Mouse (Mus musculus) lung, adult 2 months (tissue): ENCODE data around the gene 2010111I01Rik.

ENCODE experiments used
- CTCF ChIP-seq: fragments of 200-500 bp; IDR thresholded peaks from 2 replicates; pipeline ENCODE4 v1.5.1; 2011; ENCODE audit warnings: mild to moderate bottlenecking, low read length, control low read depth; ENCODE audit not compliant: insufficient read depth
- POLR2A ChIP-seq: fragments of 200-500 bp; IDR thresholded peaks from 2 replicates; pipeline ENCODE4 v1.6.1; 2011; ENCODE audit warnings: low read depth, mild to moderate bottlenecking, control low read depth, low read length, borderline replicate concordance; ENCODE audit errors: extremely low read depth

DNA sequence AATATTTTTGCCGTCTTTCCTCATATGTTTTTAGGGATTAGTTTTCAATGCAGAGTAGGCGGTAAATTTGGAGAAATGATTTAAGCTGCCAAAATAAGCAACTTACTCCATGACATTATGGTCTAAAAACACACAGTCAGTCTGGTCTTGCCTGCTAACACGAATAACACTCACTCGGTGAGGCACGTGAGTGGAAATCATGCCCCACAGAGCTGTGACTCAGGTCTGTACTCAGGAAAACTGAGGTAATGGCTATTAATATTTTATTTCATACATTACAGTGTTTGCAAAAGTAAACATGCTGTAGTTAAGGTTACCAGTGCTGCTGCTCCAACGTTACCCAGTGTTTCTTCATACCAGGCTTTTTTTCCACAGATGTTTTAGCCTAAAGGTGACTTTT, 176.1 kb downstream of the 2010111I01Rik start:
- no peak for TF ChIP-seq POLR2A
- no peak for TF ChIP-seq CTCF
